Mouse (Mus musculus) thymus, adult 18-20 months (tissue): ENCODE results near the gene Hist2h2bb.
A peak's percentile ranks its signal among the peaks of the same experiment; 100 is the strongest.
"Not testable (repeated sequence)": the region's sequence is repeated elsewhere in the genome, so short reads cannot be mapped to it uniquely, and the experiment has no call there.

Experiments
- DNase-seq, 2 experiments: peaks; one replicate each; pipeline ENCODE4 v3.0.0; 2022; ENCODE audit warnings: mixed read lengths in 2 of 2

Gene Hist2h2bb

GRCm38 (mm10) chr3:96269511-96270474 is at the start of gene Hist2h2bb:
TSS of gene Hist2h2bb (plus strand) at chr3:96269752.
- DNase-seq = peak; percentile 86 to 95

DNA sequence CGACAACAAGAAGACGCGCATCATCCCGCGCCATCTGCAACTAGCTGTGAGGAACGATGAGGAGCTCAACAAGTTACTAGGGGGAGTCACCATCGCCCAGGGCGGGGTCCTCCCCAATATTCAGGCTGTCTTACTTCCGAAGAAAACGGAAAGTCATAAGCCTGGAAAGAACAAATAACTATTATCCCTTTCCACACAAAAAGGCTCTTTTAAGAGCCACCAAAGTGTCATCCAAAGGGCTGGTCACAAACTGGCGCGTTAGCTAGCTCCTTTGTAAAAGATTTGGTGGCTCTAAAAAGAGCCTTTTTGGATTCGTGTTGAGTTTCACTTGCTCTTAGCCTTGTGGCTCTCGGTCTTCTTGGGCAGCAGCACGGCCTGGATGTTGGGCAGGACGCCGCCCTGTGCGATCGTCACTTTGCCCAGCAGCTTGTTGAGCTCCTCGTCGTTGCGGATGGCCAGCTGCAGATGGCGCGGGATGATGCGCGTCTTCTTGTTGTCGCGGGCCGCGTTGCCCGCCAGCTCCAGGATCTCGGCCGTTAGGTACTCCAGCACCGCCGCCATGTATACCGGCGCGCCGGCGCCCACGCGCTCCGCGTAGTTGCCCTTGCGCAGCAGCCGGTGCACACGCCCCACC is 49.3 kb upstream of the Hist2h2bb start:
- not testable (repeated sequence) for DNase-seq

DNA sequence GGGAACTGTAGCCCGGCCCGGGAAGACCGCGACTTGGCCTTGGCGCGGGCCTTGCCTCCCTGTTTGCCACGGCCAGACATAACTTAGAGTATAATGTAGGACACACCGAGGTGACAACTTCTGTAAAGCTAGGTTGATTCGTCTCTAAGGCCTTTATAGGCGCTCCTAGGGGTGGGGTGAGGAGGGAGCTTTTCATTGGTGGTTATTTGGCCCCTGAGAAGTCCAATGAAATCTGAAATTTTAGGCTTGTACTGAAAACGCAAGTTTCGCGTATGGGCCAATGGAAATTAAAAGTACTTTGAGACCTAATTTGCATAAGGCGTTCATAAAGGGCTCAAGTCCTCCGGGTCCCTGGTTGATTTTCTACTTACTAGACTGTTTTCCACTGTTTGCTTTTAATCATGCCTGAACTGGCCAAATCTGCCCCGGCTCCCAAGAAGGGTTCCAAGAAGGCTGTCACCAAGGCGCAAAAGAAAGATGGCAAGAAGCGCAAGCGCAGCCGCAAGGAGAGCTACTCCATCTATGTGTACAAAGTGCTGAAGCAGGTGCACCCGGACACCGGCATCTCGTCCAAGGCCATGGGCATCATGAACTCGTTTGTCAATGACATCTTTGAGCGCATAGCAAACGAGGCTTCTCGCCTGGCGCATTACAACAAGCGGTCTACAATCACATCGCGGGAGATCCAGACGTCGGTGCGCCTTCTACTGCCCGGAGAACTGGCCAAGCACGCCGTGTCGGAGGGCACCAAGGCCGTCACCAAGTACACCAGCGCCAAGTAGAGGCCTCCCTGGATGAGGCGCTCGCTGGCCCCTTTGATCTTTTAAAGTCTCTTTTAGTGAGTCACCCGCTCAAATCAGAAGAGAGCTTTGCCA is 48.5 kb upstream of the Hist2h2bb start, which contains the start of the genes Hist2h2ac and Hist2h2be:
Gene Hist2h2ac, minus strand, starts transcription at position 116 of the 875 bp plus-strand sequence.
Gene Hist2h2be, plus strand, starts transcription at position 355 of the 875 bp plus-strand sequence.
- peak; percentile 75 to 92 for DNase-seq

DNA sequence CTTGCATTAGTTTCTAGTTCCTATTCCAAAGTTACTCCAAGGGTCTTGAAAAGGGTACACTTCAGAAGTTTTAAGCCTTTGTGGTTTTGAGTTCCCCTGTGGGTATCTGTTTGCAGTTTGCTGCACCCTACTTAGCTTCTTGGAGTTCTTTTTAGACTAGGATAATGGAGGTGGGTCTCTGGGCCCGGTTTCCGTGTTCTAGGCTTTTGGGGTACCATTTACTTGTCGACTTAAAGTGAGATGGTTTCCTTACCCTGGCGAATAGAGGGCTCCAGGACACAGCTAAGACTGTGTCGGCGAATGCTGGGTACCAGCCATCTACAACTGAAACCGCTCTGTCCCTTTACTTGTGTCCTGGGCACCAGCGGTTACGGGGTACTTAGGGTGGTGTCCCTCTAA is 47.9 kb upstream of the Hist2h2bb start:
- DNase-seq = peak in 1 of 2 experiments; percentile 36

DNA sequence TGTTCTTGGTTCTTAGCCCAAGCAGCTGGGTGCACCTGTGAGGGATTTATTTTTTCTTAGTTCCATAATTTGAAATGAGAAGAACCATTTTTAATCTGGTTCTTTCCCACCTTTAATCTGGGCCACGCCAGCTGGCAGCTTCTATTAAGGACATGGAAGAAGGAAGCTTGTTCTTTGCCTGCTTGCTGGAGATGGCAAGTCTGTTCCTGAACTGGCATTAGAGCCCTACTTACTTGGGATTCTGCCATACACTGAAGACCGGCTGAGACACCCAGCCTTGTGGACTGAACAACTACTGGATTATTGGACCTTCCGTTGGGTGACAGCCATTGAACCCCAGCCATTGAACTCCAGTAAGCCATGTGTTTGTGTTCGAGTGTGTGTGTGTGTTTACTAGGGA is 46.8 kb upstream of the Hist2h2bb start:
- DNase-seq = no peak

DNA sequence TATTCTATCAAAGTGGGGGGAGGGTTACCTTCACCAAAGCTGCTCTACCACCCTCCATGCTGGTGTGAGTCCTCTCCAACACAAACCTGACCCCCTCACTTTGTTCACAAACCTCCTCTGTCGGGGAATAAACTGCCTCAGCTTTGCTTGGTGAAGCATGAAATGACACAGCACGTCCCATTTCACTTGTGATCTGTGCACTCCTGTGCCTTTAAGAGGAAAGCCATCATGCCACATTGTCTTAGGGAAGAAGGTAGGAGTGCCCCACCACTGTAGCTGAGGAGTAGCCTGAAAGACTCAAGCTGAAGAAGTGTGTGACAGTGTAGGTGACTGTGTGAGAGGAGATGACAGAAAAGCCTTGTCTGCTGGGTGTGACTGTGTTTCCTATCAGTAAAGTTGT is 44.1 kb upstream of the Hist2h2bb start:
- no peak for DNase-seq

DNA sequence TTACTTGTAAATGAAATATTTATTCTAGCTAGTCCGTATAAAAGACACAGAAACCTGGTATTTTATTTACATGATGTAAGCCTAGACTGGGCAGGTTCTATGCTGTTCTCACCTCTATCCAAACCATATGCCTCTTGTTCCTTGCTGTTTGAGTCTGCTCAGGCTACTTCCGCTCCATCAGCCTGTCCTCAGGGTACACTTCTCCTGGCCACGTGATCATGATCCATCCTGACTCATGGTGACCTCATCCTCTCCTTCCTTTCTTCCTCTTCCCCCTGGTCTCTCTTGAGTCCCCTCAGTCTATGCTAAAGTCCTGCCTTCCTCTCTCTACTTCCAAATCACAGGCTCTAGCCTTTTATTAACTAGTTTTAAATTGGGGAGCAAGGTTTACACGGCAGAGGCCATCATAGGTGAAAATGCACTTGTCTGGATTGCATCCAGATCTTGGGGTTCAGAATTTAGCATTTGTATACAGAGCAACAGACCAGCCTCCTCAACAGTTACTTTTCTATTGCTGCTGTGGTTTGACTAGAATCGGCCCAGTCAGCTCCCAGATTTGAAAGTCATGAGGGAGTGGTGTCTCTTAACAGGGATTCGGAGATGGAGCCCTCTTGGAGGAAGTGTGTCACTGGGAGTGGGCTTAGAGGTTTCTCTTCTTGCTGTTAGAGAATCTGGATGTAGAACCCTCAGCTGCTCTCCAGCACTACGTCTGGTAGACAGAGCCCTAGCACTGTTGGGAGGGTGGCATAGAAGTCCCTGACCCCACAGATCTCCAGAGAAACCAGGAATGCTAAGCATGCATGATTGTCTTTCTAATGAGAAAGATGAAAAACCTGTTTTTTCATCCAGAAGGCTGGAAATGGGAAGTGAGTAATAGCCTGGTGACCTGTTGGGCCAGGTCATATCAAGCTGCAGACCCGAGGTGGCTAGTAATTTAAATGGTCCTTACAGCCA is 42.6 kb upstream of the Hist2h2bb start:
- no peak for DNase-seq

- no peak for DNase-seq
Measured at GRCm38 (mm10) chr3:96228828-96229227, 40.7 kb upstream of the Hist2h2bb start.

GRCm38 (mm10) chr3:96230404-96230803 is 39.1 kb upstream of the Hist2h2bb start:
- no peak for DNase-seq

DNA sequence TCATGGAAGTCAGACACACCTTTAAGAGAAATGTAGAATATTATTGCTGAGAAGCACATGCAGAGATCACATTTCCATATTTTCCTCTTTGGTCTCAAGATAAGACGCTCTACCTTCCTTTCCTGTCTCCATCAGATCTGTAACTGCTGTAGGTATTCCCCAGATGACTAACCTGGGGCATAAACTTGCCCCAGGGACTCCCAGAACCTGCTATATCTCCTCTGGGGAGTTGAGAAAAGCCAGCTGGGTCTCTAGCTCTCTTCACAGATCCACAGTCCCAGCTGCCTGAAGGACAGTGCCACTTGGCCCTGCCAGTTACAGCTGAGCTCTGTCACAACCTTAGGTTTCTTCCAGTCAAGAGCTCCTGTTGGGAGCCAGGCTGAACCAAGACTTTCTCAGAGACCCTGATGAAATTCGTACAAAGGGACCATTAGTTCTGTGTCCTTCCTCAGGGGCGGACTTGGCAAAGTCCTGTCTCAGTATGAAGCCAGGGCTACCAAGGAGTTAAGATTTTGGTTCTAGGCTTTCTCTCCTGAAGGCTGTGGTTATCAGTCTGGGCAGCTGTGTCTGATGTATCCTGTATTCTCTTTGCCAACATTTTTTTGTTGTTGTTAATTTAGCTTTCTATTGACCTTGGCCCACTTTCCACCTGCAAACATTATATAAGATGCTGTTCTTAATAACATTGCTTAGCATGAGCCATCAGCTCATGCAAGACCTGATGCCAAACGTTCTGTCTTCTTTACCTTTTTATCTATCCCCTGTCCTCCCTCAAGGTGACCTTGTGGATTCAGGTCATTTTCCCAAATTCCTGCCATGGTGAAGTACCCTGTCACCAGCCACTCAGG is 38.4 kb upstream of the Hist2h2bb start:
- no peak for DNase-seq

DNA sequence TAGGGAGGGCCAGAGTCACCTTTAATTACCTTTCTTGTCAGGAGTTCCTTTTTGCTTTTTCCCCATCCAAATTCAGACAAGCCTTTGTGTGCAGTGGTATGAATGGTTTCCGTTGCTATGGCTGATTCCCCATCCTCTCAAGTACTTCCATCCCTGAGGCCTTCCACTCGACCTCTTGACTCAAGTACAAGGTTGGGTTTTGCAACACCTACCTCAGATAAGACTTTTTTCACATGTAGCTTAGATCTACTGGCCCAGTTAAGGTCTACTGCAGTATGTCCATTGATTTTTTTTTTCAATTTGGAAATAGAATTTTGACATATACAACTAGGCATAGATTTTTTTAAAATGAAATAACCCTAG is 37.8 kb upstream of the Hist2h2bb start:
- no peak for DNase-seq

DNA sequence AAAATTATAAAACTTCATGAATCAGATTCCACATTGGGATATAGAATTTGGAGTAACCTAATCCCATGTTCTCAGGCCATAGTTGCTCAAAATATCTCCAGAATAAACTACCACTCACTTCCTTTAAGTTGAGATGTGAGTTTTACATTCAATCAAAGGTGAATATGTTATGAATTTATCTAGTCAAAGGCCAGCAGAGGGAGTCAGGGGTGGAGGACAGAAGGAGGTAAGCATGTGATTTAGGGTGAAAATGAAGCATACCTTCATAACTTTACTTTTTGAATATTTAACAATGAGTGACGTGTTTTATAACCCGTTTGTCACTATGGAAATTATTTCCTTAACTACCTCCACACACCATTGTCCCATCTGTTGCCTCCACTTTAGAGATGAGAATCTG is 34.6 kb upstream of the Hist2h2bb start:
- no peak for DNase-seq

GRCm38 (mm10) chr3:96235836-96236235 is 33.7 kb upstream of the Hist2h2bb start:
- DNase-seq = no peak

DNA sequence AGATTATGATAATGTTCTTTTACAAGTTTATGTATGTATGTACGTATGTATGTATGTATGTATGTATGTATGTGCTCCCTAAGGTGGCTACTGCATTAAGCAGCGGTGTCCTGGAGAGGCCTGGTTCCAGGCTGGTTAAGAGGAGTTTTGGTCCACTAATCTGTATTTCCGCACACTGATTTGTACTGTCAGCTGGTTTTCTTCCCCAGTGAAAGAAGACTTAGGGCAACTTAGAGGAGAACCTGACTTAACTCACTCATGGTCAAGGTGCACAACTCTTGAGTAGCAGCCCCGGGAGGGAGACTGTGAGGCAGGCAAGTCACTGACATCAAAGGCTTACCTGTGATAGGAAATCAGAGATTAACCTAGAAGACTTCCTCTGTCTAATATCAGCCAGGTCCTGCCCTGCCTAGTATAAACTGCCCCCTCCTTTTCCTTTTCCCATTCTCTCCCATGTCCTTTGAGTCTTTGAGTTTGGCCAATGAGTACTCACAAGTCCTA is 32.7 kb upstream of the Hist2h2bb start:
- DNase-seq = no peak

GRCm38 (mm10) chr3:96237335-96237903 is 32.1 kb upstream of the Hist2h2bb start:
- DNase-seq = no peak

GRCm38 (mm10) chr3:96237904-96238511 is 31.5 kb upstream of the Hist2h2bb start:
- DNase-seq = no peak

GRCm38 (mm10) chr3:96238954-96239793 is 30.4 kb upstream of the Hist2h2bb start, which contains the start of gene Hist2h3c2:
TSS of gene Hist2h3c2 (minus strand) at chr3:96239127.
- peak; percentile 43 to 44 for DNase-seq
